Mouse (Mus musculus) limb, embryonic 15.5 days (tissue): ENCODE data around the gene Fras1. TPM values are rescaled to one million over a fixed set of nuclear protein-coding genes. Genes with fewer than 3 reads are reported as not detected.

Experiments
- ATAC-seq: fragments of 200-750 bp; cut with Nextera tagmentation; 2 replicates; pipeline ENCODE4 v1.8.0; 2017; ENCODE audit warnings: low read depth, moderate TSS enrichment; ENCODE audit not compliant: insufficient number of reproducible peaks, low FRiP score, low TSS enrichment
- H3K27ac ChIP-seq: fragments of 300-500 bp; sonication (generic); 2 replicates; pipeline ENCODE4 v1.5.1; 2015; ENCODE audit warnings: moderate library complexity, mild to moderate bottlenecking, inconsistent platforms
- H3K27me3 ChIP-seq: fragments of 300-500 bp; sonication (generic); 2 replicates; pipeline ENCODE4 v1.6.1; 2015; ENCODE audit warnings: inconsistent platforms
- H3K36me3 ChIP-seq: fragments of 300-500 bp; sonication (generic); 2 replicates; pipeline ENCODE4 v1.6.1; 2015; ENCODE audit warnings: inconsistent platforms
- H3K4me1 ChIP-seq: fragments of 300-500 bp; sonication (generic); 2 replicates; pipeline ENCODE4 v1.6.1; 2015; ENCODE audit warnings: inconsistent platforms
- H3K4me2 ChIP-seq: fragments of 300-500 bp; sonication (generic); 2 replicates; pipeline ENCODE4 v1.6.1; 2015; ENCODE audit warnings: mild to moderate bottlenecking, inconsistent platforms
- H3K4me3 ChIP-seq: fragments of 300-500 bp; sonication (generic); 2 replicates; pipeline ENCODE4 v1.5.1; 2015; ENCODE audit warnings: mild to moderate bottlenecking, inconsistent platforms
- H3K9ac ChIP-seq: fragments of 300-500 bp; sonication (generic); 2 replicates; pipeline ENCODE4 v1.6.1; 2015; ENCODE audit warnings: inconsistent platforms
- H3K9me3 ChIP-seq: fragments of 300-500 bp; sonication (generic); 2 replicates; pipeline ENCODE4 v1.6.1; 2016; ENCODE audit warnings: inconsistent platforms
- WGBS: fragments of 180-500 bp; shearing (Covaris S2); methylation state at CpG from one replicate; pipeline ENCODE4 v1.1.7; 2015; 5-methylcytosine and 5-hydroxymethylcytosine counted together
- polyA plus RNA-seq: library from polyadenylated mRNA; unstranded; fragments of >200 nt; fragmentation: Nextera tagmentation; extraction: Ambion mirVana; gene quantifications from 2 replicates; pipeline ENCODE4 v1.2.1, GENCODE M21; 2015

The Fras1 gene
- polyA plus RNA-seq, 1 experiment from 2014 or later = 21.2 TPM

DNA sequence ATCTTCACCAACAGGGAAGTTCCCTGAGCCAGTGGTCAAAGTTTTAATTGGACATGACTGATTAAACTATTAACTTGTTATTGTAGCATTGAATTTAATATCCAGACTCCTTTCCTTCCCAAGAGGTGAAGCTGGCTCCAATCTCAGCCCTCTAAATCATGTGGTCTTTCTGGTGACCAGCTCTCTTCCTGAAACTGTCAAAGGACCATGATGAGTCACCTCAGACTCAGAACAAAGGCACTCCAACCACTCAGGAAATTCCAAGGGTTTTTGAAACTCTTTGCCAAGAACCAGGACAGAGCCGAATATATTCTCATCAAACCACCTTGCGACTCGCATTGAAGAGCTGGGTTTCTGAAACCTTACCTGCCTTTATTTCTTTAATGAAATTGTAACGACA is 430.5 kb downstream of the Fras1 start:
- no peak overlapping the region for H3K4me2 ChIP-seq
- no peak overlapping the region for H3K9ac ChIP-seq
- H3K9me3 ChIP-seq = no peaks in the 10 kb centered on the region
- peaks cover 17% of the 10 kb centered on the region for H3K4me1 ChIP-seq
- no peak for ATAC-seq
- H3K27ac ChIP-seq = no peak overlapping the region
- H3K27me3 ChIP-seq = no peaks in the 10 kb centered on the region
- 55% methylated on average over 4 of the region's 4 CpGs for WGBS
- no peaks in the 10 kb centered on the region for H3K36me3 ChIP-seq
- H3K4me3 ChIP-seq = no peak overlapping the region

DNA sequence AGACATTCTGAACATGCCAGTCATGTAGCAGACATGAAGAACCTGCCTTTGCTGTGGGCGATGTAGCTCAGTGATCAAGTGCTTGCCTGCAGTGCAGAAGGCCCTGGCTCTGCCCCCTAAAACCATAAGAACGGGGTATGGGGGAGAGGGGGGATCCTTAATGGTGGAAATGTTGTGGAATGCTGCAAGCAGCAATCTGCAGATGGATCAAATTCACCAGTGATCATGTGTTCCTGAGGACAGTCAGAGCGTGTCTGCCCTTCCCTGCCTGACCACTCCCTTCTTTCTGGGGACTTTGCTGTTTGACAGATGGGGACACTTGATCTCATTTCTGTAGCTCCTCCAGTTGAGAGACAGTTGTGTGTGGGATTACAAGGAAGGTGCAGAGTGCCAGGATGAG is 431.1 kb downstream of the Fras1 start:
- Histone ChIP-seq H3K4me2 (no peak overlapping the region), H3K4me3 (no peak overlapping the region), H3K4me1 (peaks cover 17% of the 10 kb centered on the region), H3K9ac (no peak overlapping the region), H3K27ac (no peak overlapping the region; the same call in 1 of the 2 replicates), H3K27me3 (no peaks in the 10 kb centered on the region), H3K36me3 (no peaks in the 10 kb centered on the region), H3K9me3 (no peaks in the 10 kb centered on the region)
- 55% methylated on average over 3 of the region's 3 CpGs for WGBS
- no peak for ATAC-seq

DNA sequence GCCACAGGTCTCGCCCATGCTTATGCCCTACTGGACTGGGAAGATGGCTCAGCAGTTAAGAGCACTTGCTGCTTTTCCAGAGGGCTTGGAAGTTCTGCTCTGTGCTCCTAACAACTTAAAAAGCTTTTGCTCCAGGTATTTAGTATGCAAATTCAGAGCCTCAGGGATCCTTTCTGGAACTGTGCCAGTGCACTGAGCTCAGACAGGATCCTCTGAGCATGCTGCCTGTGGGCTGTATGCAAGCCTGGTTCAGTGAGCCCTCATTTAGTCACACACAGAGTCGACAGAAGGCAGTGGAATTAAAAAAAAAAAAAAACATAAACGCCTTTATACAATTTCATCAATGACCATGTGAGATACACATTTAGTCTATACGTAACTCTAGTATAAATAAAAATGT is 436.9 kb downstream of the Fras1 start:
- Histone ChIP-seq H3K36me3 (no peaks in the 10 kb centered on the region), H3K4me3 (no peak overlapping the region), H3K27ac (no peak overlapping the region), H3K27me3 (no peaks in the 10 kb centered on the region), H3K4me2 (no peak overlapping the region), H3K4me1 (no peaks in the 10 kb centered on the region; the same call in 1 of the 2 replicates), H3K9ac (no peak overlapping the region), H3K9me3 (no peaks in the 10 kb centered on the region)
- no peak for ATAC-seq
- WGBS = 57% methylated on average over 4 of the region's 4 CpGs

DNA sequence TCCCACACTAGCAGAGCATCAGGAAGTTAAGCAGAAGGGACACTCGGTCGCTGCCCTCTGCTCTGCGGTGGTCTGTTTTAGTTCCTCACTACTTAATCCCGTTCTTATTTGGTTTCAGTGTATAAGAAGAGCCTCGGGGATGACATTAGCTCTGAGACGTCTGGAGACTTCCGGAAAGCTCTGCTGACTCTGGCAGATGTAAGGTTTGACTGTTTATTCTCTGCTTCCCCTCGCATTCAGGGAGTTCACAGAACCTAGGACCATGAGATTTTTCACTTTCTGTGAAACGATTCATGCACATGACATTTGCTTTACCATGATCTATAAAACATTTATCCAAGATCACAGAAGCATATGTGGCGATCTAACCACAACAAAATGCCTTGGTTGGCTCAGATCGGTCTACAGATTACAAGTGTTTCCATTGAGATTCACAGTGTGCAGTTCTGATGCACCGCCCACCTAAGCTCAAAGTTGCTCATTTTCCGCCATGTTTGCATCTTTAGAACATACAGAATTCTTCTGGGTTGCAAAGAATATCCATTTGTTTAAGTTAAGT is 451.1 kb downstream of the Fras1 start:
- Histone ChIP-seq H3K4me1 (no peaks in the 10 kb centered on the region), H3K4me3 (no peak overlapping the region), H3K4me2 (no peak overlapping the region), H3K36me3 (no peaks in the 10 kb centered on the region), H3K9ac (no peak overlapping the region), H3K27ac (no peak overlapping the region), H3K27me3 (no peaks in the 10 kb centered on the region), H3K9me3 (no peaks in the 10 kb centered on the region)
- no peak for ATAC-seq
- WGBS = 79% methylated on average over 13 of the region's 13 CpGs

DNA sequence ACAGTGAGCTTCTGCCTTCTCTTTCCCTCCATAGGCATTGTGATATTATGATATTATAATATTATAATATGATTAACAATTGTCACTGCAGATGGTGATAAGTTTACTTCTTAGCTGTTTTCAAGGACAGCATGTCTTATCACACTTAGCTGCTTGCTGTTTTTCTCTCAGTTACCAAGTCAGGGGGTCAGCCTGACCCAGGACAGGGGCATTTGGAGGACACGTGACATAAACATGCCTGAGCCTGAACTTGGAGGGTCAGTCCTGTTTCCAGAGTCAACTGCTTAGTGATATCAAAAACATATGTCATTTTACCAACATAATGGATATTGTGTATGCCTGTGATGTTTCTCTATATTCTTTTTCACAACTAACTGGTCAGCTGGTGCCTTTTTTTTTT is 453.4 kb downstream of the Fras1 start:
- Histone ChIP-seq H3K27me3 (no peaks in the 10 kb centered on the region), H3K9me3 (no peaks in the 10 kb centered on the region), H3K36me3 (no peaks in the 10 kb centered on the region), H3K4me3 (no peak overlapping the region), H3K27ac (no peak overlapping the region), H3K4me1 (no peaks in the 10 kb centered on the region), H3K9ac (no peak overlapping the region), H3K4me2 (no peak overlapping the region)
- WGBS = 54% methylated on average over 1 of the region's 1 CpGs
- ATAC-seq = no peak

Other genes starting within 250 kb of the Fras1 start
- gene Cnot6l, start 209.8 kb upstream of the Fras1 start, polyA plus RNA-seq = 20.6 and 24.3 TPM in 2 replicates
- gene Mrpl1, start 164.5 kb upstream of the Fras1 start, polyA plus RNA-seq = 18.9 and 19.0 TPM in 2 replicates